Mouse (Mus musculus) embryonic facial prominence, embryonic 13.5 days (tissue): ENCODE measurements around the gene Gan. TPM values are rescaled to one million over a fixed set of nuclear protein-coding genes. Genes with fewer than 3 reads are reported as not detected.

ENCODE experiments used
- ATAC-seq: fragments of 200-750 bp; cut with Nextera tagmentation; 2 replicates; pipeline ENCODE4 v1.8.0; 2017; ENCODE audit warnings: low read depth; ENCODE audit not compliant: insufficient number of reproducible peaks, insufficient read depth, low FRiP score, low TSS enrichment
- H3K27ac ChIP-seq: fragments of 300-500 bp; sonication (generic); 2 replicates; pipeline ENCODE4 v1.5.1; 2015; ENCODE audit warnings: moderate library complexity, mild to moderate bottlenecking, inconsistent platforms
- H3K27me3 ChIP-seq: fragments of 300-500 bp; sonication (generic); 2 replicates; pipeline ENCODE4 v1.6.1; 2015; ENCODE audit warnings: mild to moderate bottlenecking, inconsistent platforms
- H3K36me3 ChIP-seq: fragments of 300-500 bp; sonication (generic); 2 replicates; pipeline ENCODE4 v1.6.1; 2015; ENCODE audit warnings: mild to moderate bottlenecking, inconsistent platforms
- H3K4me1 ChIP-seq: fragments of 300-500 bp; sonication (generic); 2 replicates; pipeline ENCODE4 v1.6.1; 2015; ENCODE audit warnings: inconsistent platforms
- H3K4me2 ChIP-seq: fragments of 300-500 bp; sonication (generic); 2 replicates; pipeline ENCODE4 v1.6.1; 2015; ENCODE audit warnings: moderate library complexity, mild to moderate bottlenecking, inconsistent platforms
- H3K4me3 ChIP-seq: fragments of 300-500 bp; sonication (generic); 2 replicates; pipeline ENCODE4 v1.5.1; 2015; ENCODE audit warnings: mild to moderate bottlenecking, inconsistent platforms
- H3K9ac ChIP-seq: fragments of 300-500 bp; sonication (generic); 2 replicates; pipeline ENCODE4 v1.6.1; 2015; ENCODE audit warnings: mild to moderate bottlenecking, inconsistent platforms
- H3K9me3 ChIP-seq: fragments of 300-500 bp; sonication (generic); 2 replicates; pipeline ENCODE4 v1.6.1; 2016; ENCODE audit warnings: inconsistent platforms
- WGBS: fragments of 180-500 bp; shearing (Covaris S2); methylation state at CpG from one replicate; pipeline ENCODE4 v1.1.7; 2015; ENCODE audit warnings: mixed read lengths; 5-methylcytosine and 5-hydroxymethylcytosine counted together
- polyA plus RNA-seq: library from polyadenylated mRNA; unstranded; fragments of >200 nt; fragmentation: Nextera tagmentation; extraction: Ambion mirVana; gene quantifications from 2 replicates; pipeline ENCODE4 v1.2.1, GENCODE M21; 2015

Gene Gan
- polyA plus RNA-seq = 2.8 and 3.0 TPM in 2 replicates

DNA sequence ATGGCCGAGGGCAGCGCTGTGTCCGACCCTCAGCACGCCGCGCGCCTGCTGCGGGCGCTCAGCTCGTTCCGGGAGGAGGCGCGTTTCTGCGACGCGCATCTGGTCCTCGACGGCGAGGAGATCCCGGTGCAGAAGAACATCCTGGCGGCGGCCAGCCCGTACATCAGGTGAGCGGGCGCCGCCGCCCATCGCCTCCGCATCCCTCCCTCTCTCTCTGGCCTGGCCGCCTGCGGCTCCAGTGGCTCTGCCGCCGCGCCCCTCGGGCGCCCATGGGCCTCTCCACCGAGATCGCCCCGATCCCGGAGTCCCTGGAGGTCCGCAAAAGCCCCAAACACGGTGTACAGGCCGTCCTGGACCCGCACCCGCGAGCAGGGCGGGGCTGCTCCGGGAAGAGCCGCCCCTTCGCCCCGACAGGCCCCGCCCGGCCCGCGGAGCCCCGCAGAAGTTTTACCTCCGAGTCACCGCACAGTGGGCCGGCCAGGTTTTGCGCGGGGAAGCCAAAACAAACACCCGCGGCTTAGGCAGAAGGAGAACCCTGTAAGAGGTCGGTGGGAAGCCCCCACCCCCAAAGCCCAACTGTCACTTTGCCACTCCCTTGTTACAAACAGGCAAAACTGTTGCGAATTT, at the start of gene Gan:
TSS of gene Gan (plus strand) at position 1 of the 627 bp plus-strand sequence.
- peak within 1 kb of the TSS; percentile 90 for H3K4me2 ChIP-seq
- peaks cover 22% of the 10 kb centered on the region for H3K4me1 ChIP-seq
- peak within 1 kb of the TSS; percentile 84 for H3K4me3 ChIP-seq
- H3K27me3 ChIP-seq = no peaks in the 10 kb centered on the region
- H3K36me3 ChIP-seq = no peaks in the 10 kb centered on the region
- WGBS = under 1% methylated on average over 60 of the region's 65 CpGs
- H3K9ac ChIP-seq = peak within 1 kb of the TSS; percentile 89
- peak within 1 kb of the TSS; percentile 90 for H3K27ac ChIP-seq
- no peaks in the 10 kb centered on the region for H3K9me3 ChIP-seq
- ATAC-seq = peak; percentile 62

DNA sequence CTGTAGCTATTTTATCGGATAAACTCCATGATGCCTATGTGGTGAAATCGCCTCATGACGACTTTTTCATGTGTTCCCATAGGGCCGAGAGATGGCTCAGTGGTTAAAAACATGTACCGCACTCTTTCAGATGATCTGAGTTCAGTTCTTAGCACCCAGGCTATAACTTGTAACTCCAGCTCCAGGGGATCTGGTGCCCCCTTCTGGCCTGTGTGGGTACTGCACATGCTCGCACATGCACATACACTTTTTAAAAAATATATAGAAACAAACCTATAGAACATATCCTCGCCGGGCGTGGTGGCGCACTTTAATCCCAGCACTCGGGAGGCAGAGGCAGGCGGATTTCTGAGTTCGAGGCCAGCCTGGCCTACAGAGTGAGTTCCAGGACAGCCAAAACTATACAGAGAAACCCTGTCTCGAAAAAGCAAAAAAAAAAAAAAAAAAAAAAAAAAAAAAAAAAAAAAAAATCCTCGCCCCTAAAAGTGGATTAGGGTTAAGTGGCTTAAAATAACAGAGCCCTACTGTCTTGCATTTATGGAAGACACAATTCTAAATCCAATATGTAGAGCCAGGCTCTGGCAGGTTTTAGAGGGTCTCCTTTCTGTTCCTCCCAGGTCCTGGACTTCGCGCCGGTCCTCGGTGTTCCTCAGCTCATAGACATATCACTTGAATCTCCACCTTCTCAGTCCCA, 48.8 kb upstream of the Gan start:
- H3K36me3 ChIP-seq = no peaks in the 10 kb centered on the region
- no peak overlapping the region for H3K9ac ChIP-seq
- H3K4me3 ChIP-seq = no peak overlapping the region
- no peaks in the 10 kb centered on the region for H3K27me3 ChIP-seq
- WGBS = 91% methylated on average over 19 of the region's 19 CpGs
- H3K27ac ChIP-seq = no peak overlapping the region
- H3K4me2 ChIP-seq = no peak overlapping the region
- ATAC-seq = no peak
- H3K9me3 ChIP-seq = no peaks in the 10 kb centered on the region
- no peaks in the 10 kb centered on the region for H3K4me1 ChIP-seq

GRCm38 (mm10) chr8:117109801-117110390, 48.0 kb upstream of the Gan start:
- H3K4me2 ChIP-seq = no peak overlapping the region
- H3K27me3 ChIP-seq = no peaks in the 10 kb centered on the region
- H3K27ac ChIP-seq = no peak overlapping the region
- H3K9me3 ChIP-seq = no peaks in the 10 kb centered on the region
- H3K4me1 ChIP-seq = no peaks in the 10 kb centered on the region
- H3K36me3 ChIP-seq = no peaks in the 10 kb centered on the region
- no peak overlapping the region for H3K9ac ChIP-seq
- ATAC-seq = no peak
- no peak overlapping the region for H3K4me3 ChIP-seq
- 50% methylated on average over 16 of the region's 16 CpGs for WGBS

DNA sequence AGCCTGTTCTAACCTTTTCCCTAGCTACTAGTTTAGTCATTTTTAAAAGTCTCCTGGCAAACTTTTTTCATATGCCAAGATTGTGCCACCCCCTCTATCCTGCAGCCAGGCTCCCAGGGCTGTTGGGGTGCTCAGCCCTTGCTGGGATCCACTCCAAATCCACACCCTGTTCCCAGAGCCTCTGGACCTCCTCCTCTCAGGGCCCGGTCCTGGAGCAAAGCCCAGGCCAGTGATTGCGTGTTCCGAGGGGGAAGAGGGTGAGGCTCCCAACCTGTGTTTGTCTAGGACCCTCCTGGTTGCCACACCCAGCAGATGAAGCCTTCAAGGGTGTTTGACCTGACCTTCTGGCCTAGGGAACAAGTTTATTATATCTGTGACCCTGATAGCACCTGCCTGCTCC, 46.3 kb upstream of the Gan start:
- peaks cover 8% of the 10 kb centered on the region for H3K4me1 ChIP-seq
- no peak for ATAC-seq
- WGBS = 82% methylated on average over 3 of the region's 3 CpGs
- no peak overlapping the region for H3K4me2 ChIP-seq
- no peak overlapping the region for H3K9ac ChIP-seq
- H3K27me3 ChIP-seq = no peaks in the 10 kb centered on the region
- H3K36me3 ChIP-seq = no peaks in the 10 kb centered on the region
- no peak overlapping the region for H3K4me3 ChIP-seq
- no peaks in the 10 kb centered on the region for H3K9me3 ChIP-seq
- no peak overlapping the region for H3K27ac ChIP-seq

- H3K4me2 ChIP-seq = no peak overlapping the region
- WGBS = 58% methylated on average over 8 of the region's 8 CpGs
- H3K4me1 ChIP-seq = peaks cover 8% of the 10 kb centered on the region
- H3K9me3 ChIP-seq = no peaks in the 10 kb centered on the region
- H3K36me3 ChIP-seq = no peaks in the 10 kb centered on the region
- peak; percentile 44; the same call in 1 of the 2 replicates for ATAC-seq
- no peaks in the 10 kb centered on the region for H3K27me3 ChIP-seq
- no peak overlapping the region for H3K27ac ChIP-seq
- H3K9ac ChIP-seq = no peak overlapping the region
- no peak overlapping the region for H3K4me3 ChIP-seq
Measured at GRCm38 (mm10) chr8:117112261-117112660, 45.7 kb upstream of the Gan start.

- ATAC-seq = no peak
- Histone ChIP-seq H3K27ac (no peak overlapping the region), H3K9ac (no peak overlapping the region), H3K27me3 (no peaks in the 10 kb centered on the region), H3K9me3 (no peaks in the 10 kb centered on the region), H3K36me3 (no peaks in the 10 kb centered on the region), H3K4me3 (peak overlapping the region; percentile 9; the same call in 1 of the 2 replicates), H3K4me2 (peak overlapping the region; percentile 47), H3K4me1 (peaks cover 8% of the 10 kb centered on the region)
- 43% methylated on average over 6 of the region's 6 CpGs for WGBS
Measured at GRCm38 (mm10) chr8:117115094-117115493, 42.8 kb upstream of the Gan start.

- Histone ChIP-seq H3K9me3 (no peaks in the 10 kb centered on the region), H3K4me1 (peaks cover 8% of the 10 kb centered on the region), H3K27ac (no peak overlapping the region), H3K36me3 (no peaks in the 10 kb centered on the region), H3K27me3 (no peaks in the 10 kb centered on the region), H3K9ac (no peak overlapping the region), H3K4me2 (peak overlapping the region; percentile 47), H3K4me3 (peak overlapping the region; percentile 9; the same call in 1 of the 2 replicates)
- 12% methylated on average over 13 of the region's 13 CpGs for WGBS
- no peak for ATAC-seq
Measured at GRCm38 (mm10) chr8:117115676-117116446, 42.1 kb upstream of the Gan start.

GRCm38 (mm10) chr8:117116534-117116933, 41.4 kb upstream of the Gan start:
- Histone ChIP-seq H3K27me3 (no peaks in the 10 kb centered on the region), H3K27ac (no peak overlapping the region), H3K4me2 (no peak overlapping the region), H3K4me1 (peaks cover 8% of the 10 kb centered on the region), H3K9ac (no peak overlapping the region), H3K9me3 (no peaks in the 10 kb centered on the region), H3K36me3 (no peaks in the 10 kb centered on the region), H3K4me3 (no peak overlapping the region)
- no peak for ATAC-seq
- WGBS = 74% methylated on average over 7 of the region's 7 CpGs

DNA sequence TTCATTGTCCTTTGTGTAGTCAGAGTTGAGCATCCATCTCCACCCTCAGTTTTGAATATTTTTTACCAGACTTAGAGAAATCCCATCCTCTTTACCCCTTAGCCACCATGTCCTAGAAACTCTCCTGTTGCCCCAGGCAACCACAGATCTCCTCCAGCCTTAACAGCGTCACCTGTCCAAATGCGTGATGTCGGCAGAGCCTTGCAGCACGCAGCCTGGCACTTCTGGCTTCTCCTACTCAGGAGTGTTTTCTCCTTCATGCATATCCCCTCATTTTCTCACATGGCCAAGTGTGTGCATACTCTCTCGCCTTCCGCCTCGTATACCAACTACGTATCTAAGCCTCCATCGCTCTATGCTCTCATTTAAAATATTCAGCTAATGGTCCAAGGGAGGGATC, 39.5 kb upstream of the Gan start:
- Histone ChIP-seq H3K9ac (no peak overlapping the region), H3K4me3 (no peak overlapping the region), H3K27ac (no peak overlapping the region), H3K4me1 (peaks cover 8% of the 10 kb centered on the region), H3K4me2 (no peak overlapping the region), H3K9me3 (no peaks in the 10 kb centered on the region), H3K36me3 (no peaks in the 10 kb centered on the region), H3K27me3 (no peaks in the 10 kb centered on the region)
- ATAC-seq = no peak
- 84% methylated on average over 9 of the region's 9 CpGs for WGBS

DNA sequence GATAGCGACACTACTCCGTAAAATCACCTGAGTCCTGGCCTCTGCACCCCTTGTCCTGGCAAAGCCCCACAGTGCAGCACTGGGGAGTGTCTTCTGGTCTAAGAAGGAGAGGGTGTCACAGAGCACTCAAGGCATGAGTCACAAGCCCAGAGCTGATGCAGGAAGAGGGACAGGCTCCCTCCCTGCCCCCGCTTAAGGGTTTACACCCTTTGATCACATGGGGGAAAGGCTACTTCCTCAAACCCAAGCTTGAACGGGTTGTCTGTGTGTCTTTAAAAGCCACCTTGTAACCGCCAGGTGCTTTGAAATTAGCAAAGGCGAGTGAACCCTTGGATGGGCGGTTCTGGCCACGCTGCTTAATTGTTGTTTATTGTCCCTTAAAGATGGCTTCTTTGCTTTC, 36.7 kb upstream of the Gan start:
- H3K9ac ChIP-seq = no peak overlapping the region
- H3K36me3 ChIP-seq = no peaks in the 10 kb centered on the region
- WGBS = 60% methylated on average over 8 of the region's 8 CpGs
- H3K27me3 ChIP-seq = no peaks in the 10 kb centered on the region
- peaks cover 5% of the 10 kb centered on the region; the same call in 1 of the 2 replicates for H3K4me1 ChIP-seq
- H3K9me3 ChIP-seq = no peaks in the 10 kb centered on the region
- no peak for ATAC-seq
- H3K4me3 ChIP-seq = no peak overlapping the region
- no peak overlapping the region for H3K27ac ChIP-seq
- no peak overlapping the region for H3K4me2 ChIP-seq

DNA sequence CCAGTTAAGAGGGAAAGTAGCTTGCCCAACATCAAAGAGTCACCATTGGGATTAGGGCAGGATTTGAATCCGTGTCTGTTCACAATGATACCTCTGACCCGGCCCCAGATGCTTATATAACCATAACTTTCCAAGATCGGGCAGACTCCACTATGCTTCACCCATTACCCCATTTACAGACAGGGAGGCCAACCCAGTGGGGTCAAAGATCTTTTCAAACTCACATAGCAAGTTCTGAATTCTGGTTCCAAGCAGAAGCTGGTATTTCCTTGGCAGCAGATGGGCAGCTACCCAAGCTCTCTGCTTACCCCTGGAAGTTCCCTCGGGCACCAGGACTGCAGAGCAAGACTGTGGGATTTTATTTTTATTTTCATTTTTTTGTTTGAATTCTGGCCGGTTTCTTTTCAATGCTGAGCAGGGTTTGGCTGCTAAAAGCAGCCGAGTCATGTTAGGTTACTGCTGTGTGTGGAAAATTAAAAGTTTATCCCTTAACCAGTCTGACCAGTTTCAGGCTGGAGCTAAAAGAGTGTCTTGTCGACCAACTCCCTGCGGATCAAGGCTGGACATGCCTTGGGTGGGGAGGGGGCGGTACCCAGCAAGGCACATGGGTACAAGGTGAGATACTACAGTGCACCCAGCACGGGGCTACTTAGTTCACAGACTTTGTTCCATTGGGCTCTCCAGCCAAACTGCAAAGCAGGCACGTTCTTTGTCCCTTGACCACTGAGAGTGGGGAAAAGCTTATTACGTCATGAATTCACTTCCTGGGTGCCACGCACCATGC, 33.9 kb upstream of the Gan start:
- no peak overlapping the region for H3K4me2 ChIP-seq

More for the DNA sequence above, 33.9 kb upstream of the Gan start:
- WGBS = 66% methylated on average over 13 of the region's 13 CpGs
- H3K9ac ChIP-seq = no peak overlapping the region
- peak; percentile 54; the same call in 1 of the 2 replicates for ATAC-seq
- H3K9me3 ChIP-seq = no peaks in the 10 kb centered on the region
- H3K4me1 ChIP-seq = peaks cover 5% of the 10 kb centered on the region; the same call in 1 of the 2 replicates
- no peaks in the 10 kb centered on the region for H3K36me3 ChIP-seq
- H3K27me3 ChIP-seq = no peaks in the 10 kb centered on the region
- no peak overlapping the region for H3K4me3 ChIP-seq
- H3K27ac ChIP-seq = peak overlapping the region; percentile 39; the same call in 1 of the 2 replicates
